Mouse (Mus musculus): ENCODE results near the gene Adad2.
A peak's percentile ranks its signal among the peaks of the same experiment; 100 is the strongest.

Gene Adad2

GRCm38 (mm10) chr8:119642960-119643359, 30.4 kb downstream of the Adad2 start:
- no peak for DNase-seq (ENCODE audit: low spot score)

GRCm38 (mm10) chr8:119644429-119644960, 31.9 kb downstream of the Adad2 start:
- no peak for DNase-seq (ENCODE audit: low spot score)

GRCm38 (mm10) chr8:119644981-119645597, 32.5 kb downstream of the Adad2 start:
- no peak for DNase-seq (ENCODE audit: low spot score)

GRCm38 (mm10) chr8:119646197-119646596, 33.6 kb downstream of the Adad2 start:
- DNase-seq (ENCODE audit: low spot score): no peak

GRCm38 (mm10) chr8:119646846-119647245, 34.3 kb downstream of the Adad2 start:
- DNase-seq (ENCODE audit: low spot score): no peak

- DNase-seq (ENCODE audit: low spot score): no peak
Measured at GRCm38 (mm10) chr8:119651324-119651723, 38.8 kb downstream of the Adad2 start.

- peak; percentile 4 for DNase-seq (ENCODE audit: low spot score)
Measured at GRCm38 (mm10) chr8:119656709-119657464, 44.3 kb downstream of the Adad2 start.

GRCm38 (mm10) chr8:119661081-119661480, 48.5 kb downstream of the Adad2 start:
- peak; percentile 4 for DNase-seq (ENCODE audit: low spot score)

GRCm38 (mm10) chr8:119661892-119662291, 49.3 kb downstream of the Adad2 start:
- DNase-seq (ENCODE audit: low spot score): no peak

GRCm38 (mm10) chr8:119663440-119663839, 50.9 kb downstream of the Adad2 start:
- DNase-seq (ENCODE audit: low spot score): no peak

- no peak for DNase-seq (ENCODE audit: low spot score)
Measured at GRCm38 (mm10) chr8:119665270-119665669, 52.7 kb downstream of the Adad2 start.

Measured in adipocyte (in vitro differentiated cells).